Mouse (Mus musculus): ENCODE measurements around the gene Isg20l2. TPM values are rescaled to one million over a fixed set of nuclear protein-coding genes. Genes with fewer than 3 reads are reported as not detected.

The Isg20l2 gene
- total and polyA plus RNA-seq, 2 experiments from 2014 or later = 8.2 to 16.2 TPM

GRCm38 (mm10) chr3:87973593-87974380 is 43.7 kb downstream of the Isg20l2 start:
- no peak for TF ChIP-seq CTCF (IDR thresholded peaks at IDR 0.05; ENCODE audit: low read depth)
- DNase-seq (ENCODE audit: low spot score) = no peak
- 0 out of 2 replicates have a peak, but pooled peaks cover 11% of the 10 kb centered on the region for H3K4me1 ChIP-seq (ENCODE audit: control insufficient read depth, insufficient read depth)

GRCm38 (mm10) chr3:87974381-87974987 is 44.4 kb downstream of the Isg20l2 start:
- WGBS = 48% methylated on average over 12 of the region's 12 CpGs
- DNase-seq (ENCODE audit: low spot score) = no peak
- Histone ChIP-seq H3K4me2 (ENCODE audit: low read depth, low read length) (peak overlapping the region; percentile 73), H3K9ac (replicated peaks; ENCODE audit: low read depth, low read length) (0 out of 2 replicates have a peak overlapping the region, but pooled peaks have one; percentile 8), H3K27ac (ENCODE audit: low read depth) (no peak overlapping the region), H3K27me3 (ENCODE audit: control insufficient read depth, insufficient read depth, low read length) (peaks cover 28% of the 10 kb centered on the region), H3K9me3 (replicated peaks; ENCODE audit: control insufficient read depth, low read length) (no peaks in the 10 kb centered on the region), H3K4me1 (ENCODE audit: control insufficient read depth, insufficient read depth) (0 out of 2 replicates have a peak, but pooled peaks cover 11% of the 10 kb centered on the region), H3K36me3 (replicated peaks; ENCODE audit: control insufficient read depth, insufficient read depth, low read length) (no peaks in the 10 kb centered on the region), H3K4me3 (ENCODE audit: low read depth, low read length) (peak overlapping the region; percentile 59)
- TF ChIP-seq CTCF (IDR thresholded peaks at IDR 0.05; ENCODE audit: low read depth) (no peak), EP300 (IDR thresholded peaks at IDR 0.05; ENCODE audit: low read depth) (no peak)
- no peak for ATAC-seq (ENCODE audit: insufficient read depth, low read depth)

More at GRCm38 (mm10) chr3:87973593-87974380, 43.7 kb downstream of the Isg20l2 start:
- no peaks in the 10 kb centered on the region for H3K36me3 ChIP-seq (replicated peaks; ENCODE audit: control insufficient read depth, insufficient read depth, low read length)
- H3K9me3 ChIP-seq (replicated peaks; ENCODE audit: control insufficient read depth, low read length) = no peaks in the 10 kb centered on the region
- H3K27ac ChIP-seq (ENCODE audit: low read depth) = peak overlapping the region; percentile 14
- 0 out of 2 replicates have a peak overlapping the region, but pooled peaks have one; percentile 8 for H3K9ac ChIP-seq (replicated peaks; ENCODE audit: low read depth, low read length)
- ATAC-seq (ENCODE audit: insufficient read depth, low read depth) = no peak
- H3K4me3 ChIP-seq (ENCODE audit: low read depth, low read length) = peak overlapping the region; percentile 59
- peaks cover 28% of the 10 kb centered on the region for H3K27me3 ChIP-seq (ENCODE audit: control insufficient read depth, insufficient read depth, low read length)
- H3K4me2 ChIP-seq (ENCODE audit: low read depth, low read length) = peak overlapping the region; percentile 73
- WGBS = 55% methylated on average over 14 of the region's 14 CpGs

- Histone ChIP-seq H3K36me3 (replicated peaks; ENCODE audit: control insufficient read depth, insufficient read depth, low read length) (no peaks in the 10 kb centered on the region), H3K4me2 (ENCODE audit: low read depth, low read length) (no peak overlapping the region), H3K9me3 (replicated peaks; ENCODE audit: control insufficient read depth, low read length) (no peaks in the 10 kb centered on the region), H3K27ac (ENCODE audit: low read depth) (no peak overlapping the region), H3K9ac (replicated peaks; ENCODE audit: low read depth, low read length) (no peak overlapping the region), H3K4me3 (ENCODE audit: low read depth, low read length) (no peak overlapping the region), H3K4me1 (ENCODE audit: control insufficient read depth, insufficient read depth) (peaks cover 30% of the 10 kb centered on the region), H3K27me3 (ENCODE audit: control insufficient read depth, insufficient read depth, low read length) (no peaks in the 10 kb centered on the region)
- 73% methylated on average over 5 of the region's 5 CpGs for WGBS
- no peak for ATAC-seq (ENCODE audit: insufficient read depth, low read depth)
- DNase-seq (ENCODE audit: low spot score) = no peak
- TF ChIP-seq EP300 (IDR thresholded peaks at IDR 0.05; ENCODE audit: low read depth) = no peak
- no peak for TF ChIP-seq CTCF (IDR thresholded peaks at IDR 0.05; ENCODE audit: low read depth)
Observed at GRCm38 (mm10) chr3:87979493-87979892, 49.4 kb downstream of the Isg20l2 start.

GRCm38 (mm10) chr3:87980085-87980484 is 50.0 kb downstream of the Isg20l2 start:
- Histone ChIP-seq H3K9ac (replicated peaks; ENCODE audit: low read depth, low read length) (no peak overlapping the region), H3K4me2 (ENCODE audit: low read depth, low read length) (no peak overlapping the region), H3K9me3 (replicated peaks; ENCODE audit: control insufficient read depth, low read length) (no peaks in the 10 kb centered on the region), H3K27ac (ENCODE audit: low read depth) (no peak overlapping the region), H3K36me3 (replicated peaks; ENCODE audit: control insufficient read depth, insufficient read depth, low read length) (no peaks in the 10 kb centered on the region), H3K4me1 (ENCODE audit: control insufficient read depth, insufficient read depth) (peaks cover 32% of the 10 kb centered on the region), H3K27me3 (ENCODE audit: control insufficient read depth, insufficient read depth, low read length) (no peaks in the 10 kb centered on the region), H3K4me3 (ENCODE audit: low read depth, low read length) (no peak overlapping the region)
- TF ChIP-seq EP300 (IDR thresholded peaks at IDR 0.05; ENCODE audit: low read depth) (no peak), CTCF (IDR thresholded peaks at IDR 0.05; ENCODE audit: low read depth) (no peak)
- no peak for ATAC-seq (ENCODE audit: insufficient read depth, low read depth)
- DNase-seq (ENCODE audit: low spot score) = no peak
- WGBS = 70% methylated on average over 3 of the region's 3 CpGs

GRCm38 (mm10) chr3:87980728-87981127 is 50.6 kb downstream of the Isg20l2 start:
- Histone ChIP-seq H3K27ac (ENCODE audit: low read depth) (no peak overlapping the region), H3K4me1 (ENCODE audit: control insufficient read depth, insufficient read depth) (peaks cover 39% of the 10 kb centered on the region), H3K4me2 (ENCODE audit: low read depth, low read length) (no peak overlapping the region), H3K4me3 (ENCODE audit: low read depth, low read length) (no peak overlapping the region), H3K9me3 (replicated peaks; ENCODE audit: control insufficient read depth, low read length) (no peaks in the 10 kb centered on the region), H3K9ac (replicated peaks; ENCODE audit: low read depth, low read length) (no peak overlapping the region), H3K36me3 (replicated peaks; ENCODE audit: control insufficient read depth, insufficient read depth, low read length) (no peaks in the 10 kb centered on the region), H3K27me3 (ENCODE audit: control insufficient read depth, insufficient read depth, low read length) (no peaks in the 10 kb centered on the region)
- no peak for TF ChIP-seq EP300 (IDR thresholded peaks at IDR 0.05; ENCODE audit: low read depth)
- no peak for TF ChIP-seq CTCF (IDR thresholded peaks at IDR 0.05; ENCODE audit: low read depth)
- WGBS = 76% methylated on average over 5 of the region's 5 CpGs
- ATAC-seq (ENCODE audit: insufficient read depth, low read depth) (no peak), DNase-seq (ENCODE audit: low spot score) (no peak)

All from heart, postnatal 0 days (tissue).